Mouse (Mus musculus) embryonic facial prominence, embryonic 15.5 days (tissue): Measurements from ENCODE around the gene Sgpp1. TPM values are rescaled to one million over a fixed set of nuclear protein-coding genes. Genes with fewer than 3 reads are reported as not detected.

Source experiments
- ATAC-seq: fragments of 200-750 bp; cut with Nextera tagmentation; 2 replicates; pipeline ENCODE4 v1.8.0; 2017; ENCODE audit warnings: low read depth, moderate TSS enrichment; ENCODE audit not compliant: insufficient number of reproducible peaks, low FRiP score, low TSS enrichment
- H3K27ac ChIP-seq: fragments of 300-500 bp; sonication (generic); replicated peaks from 2 replicates; pipeline ENCODE4 v1.5.1; 2015; ENCODE audit warnings: mild to moderate bottlenecking, inconsistent platforms
- H3K27me3 ChIP-seq: fragments of 300-500 bp; sonication (generic); 2 replicates; pipeline ENCODE4 v1.6.1; 2015; ENCODE audit warnings: inconsistent platforms
- H3K36me3 ChIP-seq: fragments of 300-500 bp; sonication (generic); 2 replicates; pipeline ENCODE4 v1.6.1; 2015; ENCODE audit warnings: mild to moderate bottlenecking, inconsistent platforms
- H3K4me1 ChIP-seq: fragments of 300-500 bp; sonication (generic); 2 replicates; pipeline ENCODE4 v1.6.1; 2015; ENCODE audit warnings: inconsistent platforms
- H3K4me2 ChIP-seq: fragments of 300-500 bp; sonication (generic); replicated peaks from 2 replicates; pipeline ENCODE4 v1.6.1; 2015; ENCODE audit warnings: mild to moderate bottlenecking, inconsistent platforms
- H3K4me3 ChIP-seq: fragments of 300-500 bp; sonication (generic); replicated peaks from 2 replicates; pipeline ENCODE4 v1.5.1; 2015; ENCODE audit warnings: mild to moderate bottlenecking, inconsistent platforms
- H3K9ac ChIP-seq: fragments of 300-500 bp; sonication (generic); 2 replicates; pipeline ENCODE4 v1.6.1; 2015; ENCODE audit warnings: inconsistent platforms
- H3K9me3 ChIP-seq: fragments of 300-500 bp; sonication (generic); replicated peaks from 2 replicates; pipeline ENCODE4 v1.6.1; 2016; ENCODE audit warnings: inconsistent platforms
- WGBS: fragments of 180-500 bp; shearing (Covaris S2); methylation state at CpG from one replicate; pipeline ENCODE4 v1.1.7; 2015; 5-methylcytosine and 5-hydroxymethylcytosine counted together
- polyA plus RNA-seq: library from polyadenylated mRNA; unstranded; fragments of >200 nt; fragmentation: Nextera tagmentation; extraction: Ambion mirVana; gene quantifications from 2 replicates; pipeline ENCODE4 v1.2.1, GENCODE M21; 2015

Sgpp1 gene
- polyA plus RNA-seq, 1 experiment from 2014 or later: 30.4 TPM

DNA sequence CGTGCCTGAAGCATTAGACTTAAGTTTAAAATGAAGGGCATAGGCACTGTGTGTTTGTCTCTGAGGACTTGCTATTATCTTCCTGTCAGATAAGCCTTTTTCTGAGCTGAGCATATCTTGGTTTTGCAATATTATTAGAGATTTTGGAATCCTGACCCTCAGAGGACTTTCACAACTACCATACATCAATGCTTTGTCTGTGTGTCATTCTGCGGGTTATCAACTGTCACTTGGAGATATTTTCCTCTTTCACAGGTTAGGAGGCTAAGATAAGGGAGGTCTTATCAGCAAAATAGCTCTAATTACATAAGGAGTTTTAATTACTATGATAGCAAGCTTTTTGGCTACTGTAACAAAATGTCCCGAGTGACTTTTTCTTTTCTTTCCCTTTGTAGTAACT is 16.5 kb upstream of the Sgpp1 start:
- no peak overlapping the region for H3K27ac ChIP-seq
- H3K9me3 ChIP-seq: no peaks in the 10 kb centered on the region
- H3K36me3 ChIP-seq: no peaks in the 10 kb centered on the region
- no peak overlapping the region for H3K9ac ChIP-seq
- no peaks in the 10 kb centered on the region for H3K4me1 ChIP-seq
- no peaks in the 10 kb centered on the region for H3K27me3 ChIP-seq
- H3K4me3 ChIP-seq: no peak overlapping the region
- no peak overlapping the region for H3K4me2 ChIP-seq
- WGBS: 78% methylated on average over 3 of the region's 3 CpGs
- ATAC-seq: no peak

GRCm38 (mm10) chr12:75748574-75748973 is 13.0 kb upstream of the Sgpp1 start:
- no peak for ATAC-seq
- no peak overlapping the region for H3K27ac ChIP-seq
- no peaks in the 10 kb centered on the region for H3K36me3 ChIP-seq
- no peaks in the 10 kb centered on the region for H3K9me3 ChIP-seq
- H3K4me2 ChIP-seq: no peak overlapping the region
- H3K4me1 ChIP-seq: no peaks in the 10 kb centered on the region
- H3K9ac ChIP-seq: no peak overlapping the region
- H3K4me3 ChIP-seq: no peak overlapping the region
- 55% methylated on average over 4 of the region's 4 CpGs for WGBS
- H3K27me3 ChIP-seq: no peaks in the 10 kb centered on the region

GRCm38 (mm10) chr12:75745697-75746290 is 10.3 kb upstream of the Sgpp1 start:
- no peak overlapping the region for H3K27ac ChIP-seq
- no peak for ATAC-seq
- H3K9ac ChIP-seq: no peak overlapping the region
- WGBS: 67% methylated on average over 14 of the region's 14 CpGs
- no peaks in the 10 kb centered on the region for H3K36me3 ChIP-seq
- no peaks in the 10 kb centered on the region for H3K9me3 ChIP-seq
- no peak overlapping the region for H3K4me2 ChIP-seq
- H3K4me3 ChIP-seq: no peak overlapping the region
- H3K4me1 ChIP-seq: no peaks in the 10 kb centered on the region
- no peaks in the 10 kb centered on the region for H3K27me3 ChIP-seq

DNA sequence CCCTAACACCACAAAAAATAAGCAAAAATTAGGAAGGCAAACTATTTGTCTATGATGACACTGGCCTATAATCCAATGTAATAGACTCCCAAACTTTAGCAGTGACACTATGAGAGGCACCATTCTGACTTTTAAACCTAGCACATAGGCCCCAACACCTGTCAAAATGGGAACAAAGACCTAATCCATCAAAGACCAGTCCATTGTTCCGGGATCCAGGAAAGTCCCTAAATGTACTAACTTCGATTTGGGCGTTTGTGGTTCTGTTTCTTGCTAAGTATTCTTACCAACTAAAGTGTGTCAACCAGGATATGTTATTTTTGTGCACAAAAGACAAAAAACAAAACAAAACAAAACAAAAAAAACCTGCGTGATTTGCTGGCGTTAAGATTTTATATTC is 6.6 kb upstream of the Sgpp1 start:
- H3K36me3 ChIP-seq: no peaks in the 10 kb centered on the region
- ATAC-seq: no peak
- no peaks in the 10 kb centered on the region for H3K4me1 ChIP-seq
- H3K4me3 ChIP-seq: no peak overlapping the region
- H3K27me3 ChIP-seq: no peaks in the 10 kb centered on the region
- no peaks in the 10 kb centered on the region for H3K9me3 ChIP-seq
- H3K4me2 ChIP-seq: no peak overlapping the region
- H3K9ac ChIP-seq: no peak overlapping the region
- H3K27ac ChIP-seq: no peak overlapping the region
- 82% methylated on average over 5 of the region's 5 CpGs for WGBS

DNA sequence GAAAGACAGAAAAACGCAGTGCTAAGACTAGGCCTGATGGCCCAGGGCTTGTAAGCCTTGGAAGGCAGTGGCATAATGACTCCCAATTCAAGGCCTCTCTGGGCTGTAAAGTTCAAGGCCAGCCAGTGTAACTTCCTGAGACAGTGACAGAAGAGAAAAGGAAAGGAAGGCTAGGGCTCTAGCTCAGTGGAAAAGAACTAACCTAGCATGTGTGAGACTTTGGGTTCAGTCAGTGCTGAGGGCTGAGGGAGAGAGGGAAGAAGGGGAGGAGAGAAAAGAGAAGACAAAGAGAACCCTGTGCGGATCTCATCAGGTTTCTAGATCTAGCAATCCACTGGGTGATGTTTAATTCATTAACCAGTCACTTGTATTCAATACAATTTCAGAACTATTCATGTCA is 5.7 kb upstream of the Sgpp1 start:
- 90% methylated on average over 2 of the region's 2 CpGs for WGBS
- H3K9ac ChIP-seq: no peak overlapping the region
- H3K9me3 ChIP-seq: no peaks in the 10 kb centered on the region
- no peaks in the 10 kb centered on the region for H3K36me3 ChIP-seq
- H3K4me3 ChIP-seq: no peak overlapping the region
- no peaks in the 10 kb centered on the region for H3K4me1 ChIP-seq
- no peak overlapping the region for H3K4me2 ChIP-seq
- H3K27me3 ChIP-seq: no peaks in the 10 kb centered on the region
- H3K27ac ChIP-seq: no peak overlapping the region
- no peak for ATAC-seq

- H3K9me3 ChIP-seq: no peaks in the 10 kb centered on the region
- no peaks in the 10 kb centered on the region for H3K36me3 ChIP-seq
- H3K9ac ChIP-seq: no peak overlapping the region
- no peak overlapping the region for H3K4me3 ChIP-seq
- no peak for ATAC-seq
- H3K4me1 ChIP-seq: 0 out of 2 replicates have a peak, but pooled peaks cover 4% of the 10 kb centered on the region
- H3K27me3 ChIP-seq: no peaks in the 10 kb centered on the region
- H3K4me2 ChIP-seq: no peak overlapping the region
- WGBS: 86% methylated on average over 1 of the region's 1 CpGs
- no peak overlapping the region for H3K27ac ChIP-seq
Observed at GRCm38 (mm10) chr12:75740451-75740850, 4.9 kb upstream of the Sgpp1 start.

DNA sequence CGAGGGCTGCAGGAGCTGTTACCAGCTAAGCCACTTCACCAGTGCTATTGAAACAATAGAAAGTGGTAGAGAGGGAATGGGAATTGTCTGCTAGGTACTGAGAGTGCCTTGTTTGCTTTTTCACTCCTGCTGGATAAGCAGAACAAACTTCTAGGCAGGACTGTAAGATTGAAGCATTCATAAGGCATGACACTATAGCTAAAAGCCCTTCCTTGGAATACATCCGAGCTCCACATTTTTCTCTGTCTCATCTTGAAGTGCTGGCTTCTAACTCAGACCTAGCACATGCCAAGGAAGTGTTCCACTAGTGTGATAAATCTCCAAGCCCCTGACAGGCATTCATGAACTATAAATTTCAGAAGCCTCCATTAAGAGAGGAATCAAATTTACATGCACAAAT is 4.1 kb upstream of the Sgpp1 start:
- 52% methylated on average over 2 of the region's 2 CpGs for WGBS

GRCm38 (mm10) chr12:75736296-75736695 is 767 bp upstream of the Sgpp1 start:
- peaks cover 15% of the 10 kb centered on the region; the same call in 1 of the 2 replicates for H3K4me1 ChIP-seq
- no peak overlapping the region for H3K9ac ChIP-seq
- WGBS: 45% methylated on average over 4 of the region's 4 CpGs
- H3K36me3 ChIP-seq: no peaks in the 10 kb centered on the region
- H3K4me3 ChIP-seq: 0 out of 2 replicates have a peak overlapping the region, but pooled peaks have one; percentile 76
- H3K27ac ChIP-seq: no peak overlapping the region
- H3K4me2 ChIP-seq: peak overlapping the region; percentile 95
- no peaks in the 10 kb centered on the region for H3K9me3 ChIP-seq
- H3K27me3 ChIP-seq: no peaks in the 10 kb centered on the region
- ATAC-seq: no peak

More for the DNA sequence above, 4.1 kb upstream of the Sgpp1 start:
- Histone ChIP-seq H3K27ac (no peak overlapping the region), H3K9me3 (no peaks in the 10 kb centered on the region), H3K4me3 (no peak overlapping the region), H3K9ac (no peak overlapping the region), H3K27me3 (no peaks in the 10 kb centered on the region), H3K4me2 (no peak overlapping the region), H3K36me3 (no peaks in the 10 kb centered on the region), H3K4me1 (0 out of 2 replicates have a peak, but pooled peaks cover 4% of the 10 kb centered on the region)
- ATAC-seq: no peak

DNA sequence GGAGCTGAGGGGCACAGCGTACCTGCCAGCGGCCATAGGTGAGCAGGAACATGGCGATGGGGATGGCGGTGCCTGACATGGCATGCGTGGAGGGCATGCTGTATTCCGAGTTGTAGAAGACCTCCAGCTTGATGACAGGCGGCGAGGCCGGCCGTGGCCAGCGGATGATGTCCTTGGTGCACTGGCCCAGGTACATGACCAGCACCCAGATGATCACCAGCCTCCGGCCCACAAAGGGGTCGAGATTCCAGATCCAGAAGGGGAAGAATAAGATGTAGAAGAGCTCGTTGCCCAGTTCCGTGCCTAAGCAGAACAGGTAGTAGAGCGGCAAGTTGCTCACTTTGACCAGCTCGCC is 661 bp downstream of the Sgpp1 start:
- Histone ChIP-seq H3K9me3 (no peaks in the 10 kb centered on the region), H3K36me3 (no peaks in the 10 kb centered on the region), H3K9ac (peak overlapping the region; percentile 86), H3K27ac (peak overlapping the region; percentile 75), H3K4me1 (peaks cover 15% of the 10 kb centered on the region; the same call in 1 of the 2 replicates), H3K4me2 (peak overlapping the region; percentile 95), H3K4me3 (peak overlapping the region; percentile 76), H3K27me3 (no peaks in the 10 kb centered on the region)
- 1% methylated on average over 17 of the region's 17 CpGs for WGBS
- no peak; the same call in 1 of the 2 replicates for ATAC-seq

GRCm38 (mm10) chr12:75734167-75734566 is 1.4 kb downstream of the Sgpp1 start:
- no peak for ATAC-seq
- 7% methylated on average over 10 of the region's 10 CpGs for WGBS
- H3K27me3 ChIP-seq: no peaks in the 10 kb centered on the region
- H3K4me2 ChIP-seq: peak overlapping the region; percentile 95
- H3K36me3 ChIP-seq: no peaks in the 10 kb centered on the region
- H3K27ac ChIP-seq: no peak overlapping the region
- peaks cover 15% of the 10 kb centered on the region; the same call in 1 of the 2 replicates for H3K4me1 ChIP-seq
- peak overlapping the region; percentile 76 for H3K4me3 ChIP-seq
- peak overlapping the region; percentile 86; the same call in 1 of the 2 replicates for H3K9ac ChIP-seq
- no peaks in the 10 kb centered on the region for H3K9me3 ChIP-seq

GRCm38 (mm10) chr12:75733331-75734070 is 2.0 kb downstream of the Sgpp1 start:
- Histone ChIP-seq H3K27me3 (no peaks in the 10 kb centered on the region), H3K4me1 (peaks cover 15% of the 10 kb centered on the region; the same call in 1 of the 2 replicates), H3K9me3 (no peaks in the 10 kb centered on the region), H3K4me3 (peak overlapping the region; percentile 76), H3K36me3 (peaks cover 3% of the 10 kb centered on the region; the same call in 1 of the 2 replicates), H3K4me2 (peak overlapping the region; percentile 95), H3K9ac (no peak overlapping the region), H3K27ac (no peak overlapping the region; the same call in 1 of the 2 replicates)
- WGBS: 26% methylated on average over 7 of the region's 7 CpGs
- ATAC-seq: no peak
